Mouse (Mus musculus) adrenal gland (tissue): ENCODE results near the gene Evpl.

Source experiments
- intact Hi-C: fragments of 180-260 bp; cut with DNase I; formaldehyde crosslinking; loops from one replicate; pipeline ENCODE4 v1.15.1; 2025

The Evpl gene

GRCm38 (mm10) chr11:116174775-116175448 is 63.0 kb downstream of the Evpl start:
- intact Hi-C loops: no loop called here

GRCm38 (mm10) chr11:116171959-116172358 is 65.9 kb downstream of the Evpl start:
- intact Hi-C loops: no loop called here
